Mouse (Mus musculus) megakaryocyte, embryonic 14.5 days (primary cell): ENCODE measurements around the gene Slc8a3. TPM values are rescaled to one million over a fixed set of nuclear protein-coding genes. Genes with fewer than 3 reads are reported as not detected.
A peak's percentile ranks its signal among the peaks of the same experiment; 100 is the strongest.

Experiments
- H3K27me3 ChIP-seq: replicated peaks from 2 replicates; pipeline ENCODE3; 2012; ENCODE audit warnings: inconsistent platforms
- H3K36me3 ChIP-seq: replicated peaks from 2 replicates; pipeline ENCODE3; 2012; ENCODE audit warnings: low read length, inconsistent platforms, mixed read lengths
- H3K4me1 ChIP-seq: 2 replicates; pipeline ENCODE4 v1.6.1; 2012; ENCODE audit warnings: inconsistent platforms
- H3K4me3 ChIP-seq: replicated peaks from 2 replicates; pipeline ENCODE3; 2012; ENCODE audit warnings: moderate library complexity, mild to moderate bottlenecking, inconsistent platforms
- H3K9me3 ChIP-seq: 2 replicates; pipeline ENCODE4 v1.6.1; 2012; ENCODE audit warnings: inconsistent platforms
- FLI1 ChIP-seq: IDR thresholded peaks from 2 replicates; pipeline ENCODE4 v1.6.1; 2012; ENCODE audit warnings: low read length, inconsistent platforms, mixed read lengths
- GATA1 ChIP-seq: IDR thresholded peaks from 3 replicates; pipeline ENCODE4 v1.6.1; 2012; ENCODE audit warnings: mixed read lengths, low read length, inconsistent platforms, borderline replicate concordance
- polyA plus RNA-seq: library from polyadenylated mRNA; stranded (reverse); fragments of >175 nt; gene quantifications from 2 replicates; pipeline ENCODE4 v1.2.3, GENCODE M21; 2012; ENCODE audit warnings: low replicate concordance; ENCODE audit not compliant: insufficient read depth

Gene Slc8a3
- polyA plus RNA-seq, 1 experiment: not detected

- no peak overlapping the region for H3K4me3 ChIP-seq
- no peaks in the 10 kb centered on the region for H3K27me3 ChIP-seq
- no peak for TF ChIP-seq FLI1
- no peak for TF ChIP-seq GATA1
- H3K36me3 ChIP-seq: no peaks in the 10 kb centered on the region
- H3K9me3 ChIP-seq: no peaks in the 10 kb centered on the region
- H3K4me1 ChIP-seq: no peaks in the 10 kb centered on the region
Measured at GRCm38 (mm10) chr12:81208559-81208958, 124.4 kb downstream of the Slc8a3 start.

DNA sequence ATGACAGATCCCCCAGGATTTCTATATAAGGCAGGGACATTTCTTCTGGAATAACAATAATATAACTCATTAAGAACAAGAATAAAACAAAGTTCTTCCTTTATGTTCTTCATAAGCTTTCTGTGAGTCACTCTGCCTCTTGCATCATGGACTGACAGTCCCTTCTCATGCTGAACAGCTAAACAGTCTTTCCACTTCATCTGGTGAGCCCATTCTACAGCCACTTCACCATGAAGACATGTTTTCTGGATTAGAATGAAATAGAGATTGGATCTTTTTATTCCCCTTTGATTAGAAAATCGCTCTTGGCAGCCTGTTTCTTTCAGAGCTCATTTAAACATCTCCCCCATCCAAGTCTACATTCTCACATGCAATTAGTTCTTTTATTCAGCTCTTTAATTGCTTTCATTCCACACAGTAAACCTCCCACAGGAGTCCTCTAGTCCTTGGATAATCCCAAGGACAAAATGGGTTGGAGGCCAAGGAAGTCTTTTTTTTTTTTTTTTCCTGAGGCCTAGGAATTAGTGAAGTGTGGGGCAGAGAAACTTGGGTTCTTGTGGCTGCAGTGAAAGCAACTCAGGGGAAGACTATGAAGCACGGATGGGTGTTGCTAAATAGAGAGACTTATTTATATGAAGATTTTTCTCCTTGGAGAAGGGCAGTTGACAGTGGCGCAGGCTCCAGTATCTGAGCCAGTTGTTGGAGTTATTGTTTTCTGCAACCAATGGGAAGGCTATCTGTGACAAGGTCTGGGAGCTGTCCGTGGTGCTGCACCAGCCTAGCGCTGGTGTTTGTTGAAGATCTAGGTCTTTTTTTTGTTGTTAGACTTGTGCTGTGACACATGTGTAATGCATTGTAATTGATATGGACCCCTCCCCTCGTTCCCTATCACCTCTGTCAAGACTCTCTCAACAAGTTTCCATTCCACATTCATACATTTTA lies 127.1 kb downstream of the Slc8a3 start:
- Histone ChIP-seq H3K36me3 (no peaks in the 10 kb centered on the region), H3K9me3 (no peaks in the 10 kb centered on the region), H3K4me1 (no peaks in the 10 kb centered on the region), H3K27me3 (no peaks in the 10 kb centered on the region), H3K4me3 (no peak overlapping the region)
- no peak for TF ChIP-seq FLI1
- TF ChIP-seq GATA1: no peak

GRCm38 (mm10) chr12:81203226-81203625 lies 129.8 kb downstream of the Slc8a3 start:
- Histone ChIP-seq H3K4me3 (no peak overlapping the region), H3K36me3 (no peaks in the 10 kb centered on the region), H3K27me3 (peaks cover 3% of the 10 kb centered on the region), H3K4me1 (peaks cover 10% of the 10 kb centered on the region), H3K9me3 (no peaks in the 10 kb centered on the region)
- TF ChIP-seq GATA1: no peak
- no peak for TF ChIP-seq FLI1

GRCm38 (mm10) chr12:81199280-81199955 lies 133.6 kb downstream of the Slc8a3 start:
- H3K4me1 ChIP-seq: peaks cover 32% of the 10 kb centered on the region
- H3K4me3 ChIP-seq: peak overlapping the region; percentile 55
- H3K9me3 ChIP-seq: no peaks in the 10 kb centered on the region
- TF ChIP-seq GATA1: no peak
- TF ChIP-seq FLI1: no peak
- no peaks in the 10 kb centered on the region for H3K36me3 ChIP-seq
- peaks cover 3% of the 10 kb centered on the region for H3K27me3 ChIP-seq

GRCm38 (mm10) chr12:81197468-81198075 lies 135.4 kb downstream of the Slc8a3 start:
- no peaks in the 10 kb centered on the region for H3K36me3 ChIP-seq
- peaks cover 32% of the 10 kb centered on the region for H3K4me1 ChIP-seq
- no peak overlapping the region for H3K4me3 ChIP-seq
- no peaks in the 10 kb centered on the region for H3K9me3 ChIP-seq
- TF ChIP-seq FLI1 (no peak), GATA1 (no peak)
- peaks cover 3% of the 10 kb centered on the region for H3K27me3 ChIP-seq

GRCm38 (mm10) chr12:81193968-81194367 lies 139.0 kb downstream of the Slc8a3 start:
- Histone ChIP-seq H3K27me3 (peaks cover 3% of the 10 kb centered on the region), H3K4me1 (peaks cover 25% of the 10 kb centered on the region), H3K4me3 (no peak overlapping the region), H3K36me3 (no peaks in the 10 kb centered on the region), H3K9me3 (no peaks in the 10 kb centered on the region)
- no peak for TF ChIP-seq GATA1
- no peak for TF ChIP-seq FLI1

DNA sequence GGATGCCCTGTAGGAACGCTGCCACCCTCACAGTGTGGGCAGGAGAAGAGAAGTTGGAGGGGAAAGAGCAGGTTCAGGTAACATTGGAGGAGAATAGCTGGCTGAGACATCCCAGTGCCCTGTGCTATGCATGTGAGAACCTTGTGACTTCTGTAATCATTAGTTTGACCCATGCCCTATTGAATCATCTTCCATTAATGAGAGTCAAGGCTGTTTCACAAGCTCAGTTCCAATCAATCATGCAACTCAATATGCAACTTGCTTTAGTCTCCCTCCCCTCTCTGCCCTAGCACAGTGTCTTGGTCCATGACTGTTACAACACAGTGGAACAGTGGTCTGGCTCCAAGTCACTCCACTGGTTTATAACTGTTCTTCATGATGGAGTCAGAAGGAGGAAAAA lies 143.3 kb downstream of the Slc8a3 start:
- no peak overlapping the region for H3K4me3 ChIP-seq
- H3K4me1 ChIP-seq: peaks cover 31% of the 10 kb centered on the region
- peaks cover 8% of the 10 kb centered on the region for H3K27me3 ChIP-seq
- no peaks in the 10 kb centered on the region for H3K9me3 ChIP-seq
- H3K36me3 ChIP-seq: no peaks in the 10 kb centered on the region
- TF ChIP-seq FLI1 (no peak), GATA1 (no peak)

- Histone ChIP-seq H3K4me3 (no peak overlapping the region), H3K4me1 (peaks cover 31% of the 10 kb centered on the region), H3K27me3 (peaks cover 8% of the 10 kb centered on the region), H3K36me3 (no peaks in the 10 kb centered on the region), H3K9me3 (no peaks in the 10 kb centered on the region)
- TF ChIP-seq FLI1 (no peak), GATA1 (no peak)
Measured at GRCm38 (mm10) chr12:81188996-81189395, 144.0 kb downstream of the Slc8a3 start.

DNA sequence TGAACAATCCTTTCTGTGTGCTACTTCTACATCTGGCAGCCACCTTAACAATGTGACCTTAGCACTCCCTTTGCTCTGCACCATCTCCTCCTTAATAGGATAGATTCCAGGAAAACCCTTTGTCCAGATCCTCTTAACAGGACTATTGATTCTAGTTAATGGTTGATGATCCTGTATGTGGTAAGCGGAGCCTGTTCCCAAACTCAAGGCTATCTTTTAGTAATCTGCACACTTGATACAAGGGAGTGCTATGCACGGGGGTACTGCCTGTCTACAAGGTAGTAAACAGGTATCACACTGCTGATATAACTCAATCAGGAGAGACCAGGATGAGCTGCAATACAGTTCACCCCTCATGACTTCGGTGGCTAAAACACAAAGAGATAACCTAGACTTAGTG lies 144.6 kb downstream of the Slc8a3 start:
- H3K36me3 ChIP-seq: no peaks in the 10 kb centered on the region
- no peaks in the 10 kb centered on the region for H3K9me3 ChIP-seq
- TF ChIP-seq GATA1: no peak
- TF ChIP-seq FLI1: no peak
- peaks cover 8% of the 10 kb centered on the region for H3K27me3 ChIP-seq
- H3K4me3 ChIP-seq: no peak overlapping the region
- H3K4me1 ChIP-seq: peaks cover 35% of the 10 kb centered on the region
